Mouse (Mus musculus): Measurements from ENCODE around the gene Kif21a.

- TF ChIP-seq USF1 (IDR thresholded peaks at IDR 0.05; ENCODE audit: low read depth, low read length) = no peak
- TF ChIP-seq CTCF (conservative IDR thresholded peaks at IDR 0.05 in 1 of 2, IDR thresholded peaks at IDR 0.05 in 1 of 2; ENCODE audit: low read depth in 2 of 2, low read length in 2 of 2) = no peak
- no peak for TF ChIP-seq PAX5 (IDR thresholded peaks at IDR 0.05; ENCODE audit: low read length)
- TF ChIP-seq CHD2 (IDR thresholded peaks at IDR 0.05; ENCODE audit: low read length) = no peak
- no peak for TF ChIP-seq EP300 (IDR thresholded peaks at IDR 0.05; ENCODE audit: low read length)
These were observed 42.5 kb downstream of the Kif21a start for GRCm38 (mm10) chr15:91007123-91007830.
